Mouse (Mus musculus): Measurements from ENCODE around the gene Mmp11. TPM values are rescaled to one million over a fixed set of nuclear protein-coding genes. Genes with fewer than 3 reads are reported as not detected.

Gene Mmp11
- polyA plus RNA-seq, 1 experiment from 2014 or later: 40.4 TPM

- Histone ChIP-seq H3K27ac (replicated peaks) (peak within 1 kb of the TSS; percentile 59), H3K27me3 (peaks cover 36% of the 10 kb centered on the region), H3K9ac (peak within 1 kb of the TSS; percentile 85), H3K9me3 (no peaks in the 10 kb centered on the region), H3K4me2 (peak within 1 kb of the TSS; percentile 92), H3K4me1 (replicated peaks) (peaks cover 51% of the 10 kb centered on the region), H3K4me3 (peak within 1 kb of the TSS; percentile 51), H3K36me3 (peaks cover 5% of the 10 kb centered on the region; the same call in 1 of the 2 replicates)
- no peak for ATAC-seq (ENCODE audit: low read depth)
- 23% methylated on average over 6 of the region's 6 CpGs for WGBS
Measured at GRCm38 (mm10) chr10:75932891-75933290, 3.4 kb downstream of the Mmp11 start, which contains the start of gene Chchd10. Chchd10 (plus strand) TSS chr10:75933130.

- Histone ChIP-seq H3K4me3 (peak overlapping the region; percentile 51), H3K4me2 (peak overlapping the region; percentile 92), H3K4me1 (replicated peaks) (peaks cover 44% of the 10 kb centered on the region), H3K9me3 (no peaks in the 10 kb centered on the region), H3K9ac (peak overlapping the region; percentile 85), H3K27ac (replicated peaks) (peak overlapping the region; percentile 59), H3K36me3 (peaks cover 12% of the 10 kb centered on the region; the same call in 1 of the 2 replicates), H3K27me3 (peaks cover 30% of the 10 kb centered on the region)
- under 1% methylated on average over 33 of the region's 44 CpGs for WGBS
- peak; percentile 42 for ATAC-seq (ENCODE audit: low read depth)
Measured at GRCm38 (mm10) chr10:75932081-75932678, 4.1 kb downstream of the Mmp11 start.

- H3K36me3 ChIP-seq: peaks cover 19% of the 10 kb centered on the region; the same call in 1 of the 2 replicates
- H3K9me3 ChIP-seq: no peaks in the 10 kb centered on the region
- H3K4me2 ChIP-seq: peak overlapping the region; percentile 92
- H3K27me3 ChIP-seq: peaks cover 27% of the 10 kb centered on the region
- peaks cover 42% of the 10 kb centered on the region for H3K4me1 ChIP-seq (replicated peaks)
- peak overlapping the region; percentile 85 for H3K9ac ChIP-seq
- 25% methylated on average over 7 of the region's 7 CpGs for WGBS
- peak overlapping the region; percentile 51 for H3K4me3 ChIP-seq
- ATAC-seq (ENCODE audit: low read depth): no peak
- no peak overlapping the region for H3K27ac ChIP-seq (replicated peaks)
Measured at GRCm38 (mm10) chr10:75931311-75931710, 5.0 kb downstream of the Mmp11 start.

GRCm38 (mm10) chr10:75930304-75930703 lies 6.0 kb downstream of the Mmp11 start:
- no peak overlapping the region for H3K27ac ChIP-seq (replicated peaks)
- H3K9ac ChIP-seq: no peak overlapping the region
- no peaks in the 10 kb centered on the region for H3K9me3 ChIP-seq
- ATAC-seq (ENCODE audit: low read depth): no peak
- H3K27me3 ChIP-seq: peaks cover 24% of the 10 kb centered on the region
- WGBS: 28% methylated on average over 6 of the region's 6 CpGs
- no peak overlapping the region for H3K4me3 ChIP-seq
- H3K4me1 ChIP-seq (replicated peaks): peaks cover 32% of the 10 kb centered on the region
- H3K36me3 ChIP-seq: peaks cover 29% of the 10 kb centered on the region; the same call in 1 of the 2 replicates
- H3K4me2 ChIP-seq: peak overlapping the region; percentile 92

GRCm38 (mm10) chr10:75926396-75926795 lies 9.9 kb downstream of the Mmp11 start:
- Histone ChIP-seq H3K27ac (replicated peaks) (no peak overlapping the region), H3K36me3 (peaks cover 31% of the 10 kb centered on the region; the same call in 1 of the 2 replicates), H3K4me3 (no peak overlapping the region), H3K4me2 (no peak overlapping the region), H3K9me3 (no peaks in the 10 kb centered on the region), H3K4me1 (replicated peaks) (peaks cover 28% of the 10 kb centered on the region), H3K27me3 (peaks cover 7% of the 10 kb centered on the region), H3K9ac (no peak overlapping the region)
- no peak for ATAC-seq (ENCODE audit: low read depth)
- 82% methylated on average over 13 of the region's 13 CpGs for WGBS

- Histone ChIP-seq H3K27ac (replicated peaks) (no peak overlapping the region), H3K4me1 (replicated peaks) (peaks cover 30% of the 10 kb centered on the region), H3K36me3 (peaks cover 31% of the 10 kb centered on the region; the same call in 1 of the 2 replicates), H3K27me3 (no peaks in the 10 kb centered on the region), H3K9me3 (no peaks in the 10 kb centered on the region), H3K9ac (no peak overlapping the region), H3K4me3 (no peak overlapping the region), H3K4me2 (no peak overlapping the region)
- 65% methylated on average over 2 of the region's 2 CpGs for WGBS
- ATAC-seq (ENCODE audit: low read depth): no peak
Measured at GRCm38 (mm10) chr10:75924324-75924723, 12.0 kb downstream of the Mmp11 start.

GRCm38 (mm10) chr10:75921726-75922560 lies 14.4 kb downstream of the Mmp11 start:
- H3K27ac ChIP-seq (replicated peaks): peak overlapping the region; percentile 99
- H3K4me2 ChIP-seq: peak overlapping the region; percentile 89
- H3K36me3 ChIP-seq: peaks cover 25% of the 10 kb centered on the region
- H3K9me3 ChIP-seq: no peaks in the 10 kb centered on the region
- H3K9ac ChIP-seq: peak overlapping the region; percentile 98
- 4% methylated on average over 22 of the region's 22 CpGs for WGBS
- peak; percentile 49 for ATAC-seq (ENCODE audit: low read depth)
- peaks cover 53% of the 10 kb centered on the region for H3K4me1 ChIP-seq (replicated peaks)
- peak overlapping the region; percentile 89 for H3K4me3 ChIP-seq
- H3K27me3 ChIP-seq: no peaks in the 10 kb centered on the region

GRCm38 (mm10) chr10:75921026-75921725 lies 15.1 kb downstream of the Mmp11 start, which contains the start of gene Smarcb1:
Smarcb1 (minus strand) TSS chr10:75921617.
- under 1% methylated on average over 76 of the region's 76 CpGs for WGBS
- Histone ChIP-seq H3K36me3 (peaks cover 24% of the 10 kb centered on the region), H3K9ac (peak within 1 kb of the TSS; percentile 98), H3K4me3 (peak within 1 kb of the TSS; percentile 89), H3K27ac (replicated peaks) (peak within 1 kb of the TSS; percentile 99), H3K4me2 (peak within 1 kb of the TSS; percentile 89), H3K27me3 (no peaks in the 10 kb centered on the region), H3K9me3 (no peaks in the 10 kb centered on the region), H3K4me1 (replicated peaks) (peaks cover 56% of the 10 kb centered on the region)
- ATAC-seq (ENCODE audit: low read depth): peak; percentile 92

- ATAC-seq (ENCODE audit: low read depth): no peak
- Histone ChIP-seq H3K9ac (peak overlapping the region; percentile 38; the same call in 1 of the 2 replicates), H3K4me3 (no peak overlapping the region; the same call in 1 of the 2 replicates), H3K27ac (replicated peaks) (0 out of 2 replicates have a peak overlapping the region, but pooled peaks have one; percentile 18), H3K9me3 (no peaks in the 10 kb centered on the region), H3K36me3 (peaks cover 32% of the 10 kb centered on the region), H3K4me2 (peak overlapping the region; percentile 89), H3K4me1 (replicated peaks) (peaks cover 56% of the 10 kb centered on the region), H3K27me3 (no peaks in the 10 kb centered on the region)
- WGBS: 84% methylated on average over 5 of the region's 5 CpGs
Measured at GRCm38 (mm10) chr10:75919026-75919425, 17.3 kb downstream of the Mmp11 start.

GRCm38 (mm10) chr10:75916840-75917239 lies 19.5 kb downstream of the Mmp11 start:
- Histone ChIP-seq H3K9me3 (no peaks in the 10 kb centered on the region), H3K27ac (replicated peaks) (no peak overlapping the region), H3K27me3 (no peaks in the 10 kb centered on the region), H3K4me1 (replicated peaks) (peaks cover 41% of the 10 kb centered on the region), H3K4me2 (no peak overlapping the region), H3K4me3 (no peak overlapping the region), H3K9ac (no peak overlapping the region), H3K36me3 (peaks cover 50% of the 10 kb centered on the region)
- 80% methylated on average over 8 of the region's 8 CpGs for WGBS
- no peak for ATAC-seq (ENCODE audit: low read depth)

GRCm38 (mm10) chr10:75915557-75915956 lies 20.7 kb downstream of the Mmp11 start:
- no peak overlapping the region for H3K4me2 ChIP-seq

More at GRCm38 (mm10) chr10:75915557-75915956, 20.7 kb downstream of the Mmp11 start:
- 89% methylated on average over 7 of the region's 7 CpGs for WGBS
- no peak overlapping the region for H3K9ac ChIP-seq
- ATAC-seq (ENCODE audit: low read depth): no peak
- H3K27ac ChIP-seq (replicated peaks): no peak overlapping the region
- peaks cover 38% of the 10 kb centered on the region for H3K4me1 ChIP-seq (replicated peaks)
- H3K9me3 ChIP-seq: no peaks in the 10 kb centered on the region
- peaks cover 62% of the 10 kb centered on the region for H3K36me3 ChIP-seq
- H3K4me3 ChIP-seq: no peak overlapping the region
- H3K27me3 ChIP-seq: no peaks in the 10 kb centered on the region

Data from neural tube, embryonic 13.5 days (tissue).